In the genomic region with DNA sequence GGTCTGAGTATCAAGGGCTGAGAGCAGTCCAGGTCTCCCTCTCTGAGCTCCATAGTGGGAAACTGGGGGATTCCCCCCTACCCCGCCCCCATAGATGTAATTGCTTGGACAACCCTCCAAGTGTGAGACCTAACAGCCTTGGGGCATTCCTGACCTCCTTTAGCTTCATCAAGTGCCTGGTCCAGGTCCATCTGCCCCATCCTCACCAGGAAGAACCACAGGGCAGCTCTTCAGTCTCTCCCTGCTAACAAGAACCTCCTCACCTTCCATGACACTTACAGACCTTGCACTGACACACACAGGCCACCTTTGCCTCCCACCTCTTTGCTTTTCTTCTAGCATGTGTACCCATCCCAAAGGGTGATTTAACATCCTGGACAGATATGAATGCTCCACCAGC, we compare ENCODE assay signal across 20 mouse cellular contexts. TPM values are rescaled to one million over a fixed set of nuclear protein-coding genes. Genes with fewer than 3 reads are reported as not detected.
DNase-seq lines count a peak whose midpoint lies in the region; ATAC-seq and TF ChIP-seq lines count a peak whose summit lies in the region.
"Had no signal": no experiment of that assay in that cellular context is flagged by ENCODE, and none has a peak within 500 bp of the region (broad histone marks: within the 10 kb centered on the region; RNA-seq: fewer than 3 reads in every experiment).

No protein-coding gene starts in this region.

- H3K9me3 ChIP-seq in forebrain, embryonic 14.5 days (replicated peaks; ENCODE audit: control insufficient read depth, low read length): no peaks in the 10 kb centered on the region
- H3K9me3 ChIP-seq in forebrain, embryonic 10.5 days: no peaks in the 10 kb centered on the region
- no peaks in the 10 kb centered on the region for H3K9me3 ChIP-seq in hindbrain, embryonic 15.5 days
- no peaks in the 10 kb centered on the region for H3K9me3 ChIP-seq in hindbrain, embryonic 11.5 days (ENCODE audit: control insufficient read depth, low read length)
- H3K9me3 ChIP-seq: heart, embryonic 10.5 days; kidney, embryonic 15.5 days; liver, embryonic 15.5 days; midbrain, embryonic 12.5 days had no signal

- 80% methylated on average over 1 of the region's 1 CpGs for WGBS in forebrain, embryonic 14.5 days
- 78% methylated on average over 1 of the region's 1 CpGs for WGBS in forebrain, embryonic 10.5 days
- 85% methylated on average over 1 of the region's 1 CpGs for WGBS in hindbrain, embryonic 15.5 days
- 89% methylated on average over 1 of the region's 1 CpGs for WGBS in hindbrain, embryonic 11.5 days
- 100% methylated on average over 1 of the region's 1 CpGs for WGBS in liver, adult 2 months

- no peaks in the 10 kb centered on the region for H3K79me2 ChIP-seq in liver, adult 2 months (ENCODE audit: control insufficient read depth, insufficient read depth, low read length)

- H3K27me3 ChIP-seq in forebrain, embryonic 14.5 days (replicated peaks; ENCODE audit: control insufficient read depth, insufficient read depth, low read length): no peaks in the 10 kb centered on the region
- H3K27me3 ChIP-seq in forebrain, embryonic 10.5 days (ENCODE audit: poor library complexity, severe bottlenecking): no peaks in the 10 kb centered on the region
- H3K27me3 ChIP-seq in hindbrain, embryonic 15.5 days: no peaks in the 10 kb centered on the region
- no peaks in the 10 kb centered on the region for H3K27me3 ChIP-seq in hindbrain, embryonic 11.5 days (ENCODE audit: control insufficient read depth, insufficient read depth, low read length)
- H3K27me3 ChIP-seq in liver, adult 2 months (ENCODE audit: control insufficient read depth, insufficient read depth, low read length): no peaks in the 10 kb centered on the region
- H3K27me3 ChIP-seq: kidney, embryonic 15.5 days; liver, embryonic 15.5 days; midbrain, embryonic 12.5 days had no signal

- TF ChIP-seq CTCF in liver, adult 2 months (IDR thresholded peaks at IDR 0.05; ENCODE audit: low read depth, low read length): no peak
- no peak for TF ChIP-seq CTCF in cortical plate, adult 2 months (IDR thresholded peaks at IDR 0.05; ENCODE audit: extremely low read depth, insufficient read depth, low read length)

- H3K4me1 ChIP-seq in forebrain, embryonic 14.5 days (ENCODE audit: control insufficient read depth, insufficient read depth, low read length): no peaks in the 10 kb centered on the region
- H3K4me1 ChIP-seq in forebrain, embryonic 10.5 days: no peaks in the 10 kb centered on the region
- H3K4me1 ChIP-seq in hindbrain, embryonic 15.5 days (replicated peaks): no peaks in the 10 kb centered on the region
- no peaks in the 10 kb centered on the region for H3K4me1 ChIP-seq in hindbrain, embryonic 11.5 days (replicated peaks; ENCODE audit: control insufficient read depth, insufficient read depth, low read length)
- H3K4me1 ChIP-seq in liver, adult 2 months (ENCODE audit: control insufficient read depth, insufficient read depth, low read length): peaks cover 10% of the 10 kb centered on the region
- peaks cover 5% of the 10 kb centered on the region; the same call in 1 of the 2 replicates for H3K4me1 ChIP-seq in cortical plate, adult 2 months (ENCODE audit: control insufficient read depth, insufficient read depth, low read length)
- H3K4me1 ChIP-seq: heart, embryonic 10.5 days; midbrain, embryonic 12.5 days had no signal

- no peaks in the 10 kb centered on the region for H3K36me3 ChIP-seq in forebrain, embryonic 14.5 days (ENCODE audit: control insufficient read depth, insufficient read depth, low read length)
- no peaks in the 10 kb centered on the region for H3K36me3 ChIP-seq in forebrain, embryonic 10.5 days (replicated peaks)
- H3K36me3 ChIP-seq in hindbrain, embryonic 15.5 days: no peaks in the 10 kb centered on the region
- no peaks in the 10 kb centered on the region for H3K36me3 ChIP-seq in hindbrain, embryonic 11.5 days (ENCODE audit: control insufficient read depth, insufficient read depth, low read length)
- peaks cover 3% of the 10 kb centered on the region; the same call in 1 of the 2 replicates for H3K36me3 ChIP-seq in liver, adult 2 months (ENCODE audit: control insufficient read depth, insufficient read depth, low read length)
- H3K36me3 ChIP-seq: heart, embryonic 10.5 days; kidney, embryonic 15.5 days; midbrain, embryonic 12.5 days had no signal

- ATAC-seq in forebrain, embryonic 14.5 days: no peak
- ATAC-seq in hindbrain, embryonic 15.5 days (ENCODE audit: low FRiP score, low read depth): no peak
- no peak for ATAC-seq in hindbrain, embryonic 11.5 days (ENCODE audit: low FRiP score)
- ATAC-seq in megakaryocyte progenitor cell, adult 5-6 weeks (replicated peaks; ENCODE audit: poor library complexity): no peak
- ATAC-seq: Patski had no signal

- no peak for TF ChIP-seq POLR2A in liver, adult 2 months (IDR thresholded peaks at IDR 0.05; ENCODE audit: extremely low read depth, insufficient read depth, low read length)
- no peak for TF ChIP-seq POLR2A in cortical plate, adult 2 months (IDR thresholded peaks at IDR 0.05; ENCODE audit: extremely low read depth, insufficient read depth, low read length)

- no peak overlapping the region for H3K4me2 ChIP-seq in forebrain, embryonic 14.5 days (ENCODE audit: low read length)
- H3K4me2 ChIP-seq in hindbrain, embryonic 15.5 days: no peak overlapping the region
- H3K4me2 ChIP-seq in hindbrain, embryonic 11.5 days (replicated peaks; ENCODE audit: low read depth, low read length): no peak overlapping the region
- H3K4me2 ChIP-seq: liver, embryonic 15.5 days; midbrain, embryonic 12.5 days had no signal

- no peak overlapping the region for H3K4me3 ChIP-seq in forebrain, embryonic 14.5 days (ENCODE audit: low read depth, low read length)
- no peak overlapping the region for H3K4me3 ChIP-seq in forebrain, embryonic 10.5 days
- H3K4me3 ChIP-seq in hindbrain, embryonic 15.5 days: no peak overlapping the region
- no peak overlapping the region for H3K4me3 ChIP-seq in hindbrain, embryonic 11.5 days (ENCODE audit: low read depth, low read length)
- H3K4me3 ChIP-seq in liver, adult 2 months (ENCODE audit: insufficient read depth, low read depth, low read length): no peak overlapping the region
- H3K4me3 ChIP-seq in cortical plate, adult 2 months (ENCODE audit: insufficient read depth, low read length): no peak overlapping the region
- H3K4me3 ChIP-seq: heart, embryonic 10.5 days; kidney, embryonic 15.5 days; liver, embryonic 15.5 days; midbrain, embryonic 12.5 days had no signal

- DNase-seq in forebrain, embryonic 14.5 days (ENCODE audit: low spot score): no peak
- DNase-seq in forebrain, embryonic 10.5 days (ENCODE audit: extremely low spot score, low spot score): no peak
- no peak for DNase-seq in hindbrain, embryonic 11.5 days (ENCODE audit: low spot score)
- no peak for DNase-seq in liver, adult 2 months (ENCODE audit: extremely low read depth, low read depth, low spot score)
- no peak for DNase-seq in liver
- DNase-seq: B cell, adult 2 months; gastrocnemius, postnatal 14 days; lung, postnatal 14 days; thymus, adult 2 months had no signal

- peak overlapping the region; percentile 36; the same call in 1 of the 2 replicates for H3K27ac ChIP-seq in forebrain, embryonic 14.5 days (ENCODE audit: low read depth, low read length)
- no peak overlapping the region for H3K27ac ChIP-seq in forebrain, embryonic 10.5 days
- peak overlapping the region; percentile 7; the same call in 1 of the 2 replicates for H3K27ac ChIP-seq in hindbrain, embryonic 15.5 days (replicated peaks)
- no peak overlapping the region for H3K27ac ChIP-seq in hindbrain, embryonic 11.5 days (ENCODE audit: low read depth, low read length)
- H3K27ac ChIP-seq in liver, adult 2 months (replicated peaks; ENCODE audit: insufficient read depth, low read depth, low read length): peak overlapping the region; percentile 15; the same call in 1 of the 2 replicates
- 0 out of 2 replicates have a peak overlapping the region, but pooled peaks have one; percentile 8 for H3K27ac ChIP-seq in cortical plate, adult 2 months (ENCODE audit: insufficient read depth, low read length)
- H3K27ac ChIP-seq: heart, embryonic 10.5 days; kidney, embryonic 15.5 days; liver, embryonic 15.5 days; midbrain, embryonic 12.5 days had no signal

- H3K9ac ChIP-seq in forebrain, embryonic 14.5 days (ENCODE audit: low read length): no peak overlapping the region
- H3K9ac ChIP-seq in hindbrain, embryonic 15.5 days: no peak overlapping the region
- no peak overlapping the region for H3K9ac ChIP-seq in hindbrain, embryonic 11.5 days (ENCODE audit: low read depth, low read length)
- H3K9ac ChIP-seq in liver, adult 2 months (ENCODE audit: low read depth, low read length): no peak overlapping the region
- H3K9ac ChIP-seq: kidney, embryonic 15.5 days; liver, embryonic 15.5 days; midbrain, embryonic 12.5 days had no signal

RNA-seq across cellular contexts. Expression of gene Nrros, which starts 11.4 kb away (rescaled TPM):
- polyA plus RNA-seq in forebrain, embryonic 14.5 days (2014; fragmentation: Nextera tagmentation; extraction: Ambion mirVana): 7.9 and 10.6 TPM in 2 replicates
- polyA plus RNA-seq in forebrain, embryonic 10.5 days (2016; fragmentation: Nextera tagmentation; extraction: Ambion mirVana): 7.3 and 9.3 TPM in 2 replicates
- polyA plus RNA-seq in hindbrain, embryonic 15.5 days (2015; fragmentation: Nextera tagmentation; extraction: Ambion mirVana): 8.0 and 8.4 TPM in 2 replicates
- 8.1 and 8.7 TPM in 2 replicates for polyA plus RNA-seq in hindbrain, embryonic 11.5 days (2014; fragmentation: Nextera tagmentation; extraction: Ambion mirVana)
- total RNA-seq in liver, adult 2 months (2014; rRNA removed): 4.1 and 5.3 TPM in 2 replicates
- polyA plus RNA-seq in liver, adult 2 months (2012; rRNA removed): 3.1 and 5.9 TPM in 2 replicates
- 5.6 and 6.5 TPM in 2 replicates for polyA plus RNA-seq in cortical plate, adult 2 months (2012; rRNA removed)
- 180 and 190 TPM in 2 replicates for total RNA-seq in megakaryocyte progenitor cell, adult 5-6 weeks (2015)
- 116 and 133 TPM in 2 replicates for total RNA-seq in megakaryocyte progenitor cell, adult 5-6 weeks (2017)
- polyA plus RNA-seq: Patski had no signal

RNA-seq across cellular contexts. Expression of gene Bex6, which starts 25.6 kb away (rescaled TPM):
- not detected in 2 replicates for polyA plus RNA-seq in forebrain, embryonic 14.5 days (2014; fragmentation: Nextera tagmentation; extraction: Ambion mirVana)
- polyA plus RNA-seq in forebrain, embryonic 10.5 days (2016; fragmentation: Nextera tagmentation; extraction: Ambion mirVana): 0.62 TPM in 1 of 2 replicates, not detected in the other
- polyA plus RNA-seq in hindbrain, embryonic 15.5 days (2015; fragmentation: Nextera tagmentation; extraction: Ambion mirVana): not detected in 2 replicates
- polyA plus RNA-seq in hindbrain, embryonic 11.5 days (2014; fragmentation: Nextera tagmentation; extraction: Ambion mirVana): not detected in 2 replicates
- total RNA-seq in liver, adult 2 months (2014; rRNA removed): not detected in 2 replicates
- not detected in 2 replicates for polyA plus RNA-seq in liver, adult 2 months (2012; rRNA removed)
- not detected in 2 replicates for polyA plus RNA-seq in cortical plate, adult 2 months (2012; rRNA removed)
- 103 and 110 TPM in 2 replicates for total RNA-seq in megakaryocyte progenitor cell, adult 5-6 weeks (2015)
- 81.8 and 101 TPM in 2 replicates for total RNA-seq in megakaryocyte progenitor cell, adult 5-6 weeks (2017)
- total RNA-seq: adrenal gland, postnatal 36 days; gastrocnemius, postnatal 14 days; left cerebral cortex, postnatal 36 days had no signal
- polyA plus RNA-seq: embryonic facial prominence, embryonic 14.5 days; kidney, embryonic 15.5 days; midbrain, embryonic 12.5 days; Patski had no signal

RNA-seq across cellular contexts. Expression of gene Cep19, which starts 54.4 kb away (rescaled TPM):
- polyA plus RNA-seq in forebrain, embryonic 14.5 days (2014; fragmentation: Nextera tagmentation; extraction: Ambion mirVana): 49.8 and 54.1 TPM in 2 replicates
- 41.0 and 44.0 TPM in 2 replicates for polyA plus RNA-seq in forebrain, embryonic 10.5 days (2016; fragmentation: Nextera tagmentation; extraction: Ambion mirVana)
- 44.2 and 48.2 TPM in 2 replicates for polyA plus RNA-seq in hindbrain, embryonic 15.5 days (2015; fragmentation: Nextera tagmentation; extraction: Ambion mirVana)
- 47.5 and 47.7 TPM in 2 replicates for polyA plus RNA-seq in hindbrain, embryonic 11.5 days (2014; fragmentation: Nextera tagmentation; extraction: Ambion mirVana)
- total RNA-seq in liver, adult 2 months (2014; rRNA removed): 6.0 and 6.5 TPM in 2 replicates
- 7.6 and 10.1 TPM in 2 replicates for polyA plus RNA-seq in liver, adult 2 months (2012; rRNA removed)
- 61.7 and 64.8 TPM in 2 replicates for polyA plus RNA-seq in cortical plate, adult 2 months (2012; rRNA removed)
- total RNA-seq in megakaryocyte progenitor cell, adult 5-6 weeks (2015): 18.0 and 22.8 TPM in 2 replicates
- total RNA-seq in megakaryocyte progenitor cell, adult 5-6 weeks (2017): 29.0 and 30.7 TPM in 2 replicates

RNA-seq across cellular contexts. Expression of gene Pigx, which starts 54.4 kb away (rescaled TPM):
- 141 and 159 TPM in 2 replicates for polyA plus RNA-seq in forebrain, embryonic 14.5 days (2014; fragmentation: Nextera tagmentation; extraction: Ambion mirVana)
- polyA plus RNA-seq in forebrain, embryonic 10.5 days (2016; fragmentation: Nextera tagmentation; extraction: Ambion mirVana): 153 TPM in 2 replicates
- 101 TPM in 2 replicates for polyA plus RNA-seq in hindbrain, embryonic 15.5 days (2015; fragmentation: Nextera tagmentation; extraction: Ambion mirVana)
- polyA plus RNA-seq in hindbrain, embryonic 11.5 days (2014; fragmentation: Nextera tagmentation; extraction: Ambion mirVana): 147 and 150 TPM in 2 replicates
- total RNA-seq in liver, adult 2 months (2014; rRNA removed): 37.7 and 40.5 TPM in 2 replicates
- 17.5 and 19.0 TPM in 2 replicates for polyA plus RNA-seq in liver, adult 2 months (2012; rRNA removed)
- polyA plus RNA-seq in cortical plate, adult 2 months (2012; rRNA removed): 27.9 and 32.6 TPM in 2 replicates
- 95.8 and 106 TPM in 2 replicates for total RNA-seq in megakaryocyte progenitor cell, adult 5-6 weeks (2015)
- total RNA-seq in megakaryocyte progenitor cell, adult 5-6 weeks (2017): 49.1 and 57.9 TPM in 2 replicates

Comparison
In these comparisons a context has a peak if more than half of its experiments do, and no peak if none do; other contexts are left out.
1. H3K27ac ChIP-seq: peak in forebrain, embryonic 14.5 days (single experiment), hindbrain, embryonic 15.5 days (single experiment), liver, adult 2 months (single experiment) and cortical plate, adult 2 months (single experiment); none in forebrain, embryonic 10.5 days (single experiment) and hindbrain, embryonic 11.5 days (single experiment).